Mouse (Mus musculus) testis, postnatal 10 days (tissue): ENCODE results near the gene Rnf186.

ENCODE experiments used
- DNase-seq: peaks from one replicate; pipeline ENCODE4 v3.0.0; 2021; ENCODE audit warnings: low spot score

Rnf186 gene

DNA sequence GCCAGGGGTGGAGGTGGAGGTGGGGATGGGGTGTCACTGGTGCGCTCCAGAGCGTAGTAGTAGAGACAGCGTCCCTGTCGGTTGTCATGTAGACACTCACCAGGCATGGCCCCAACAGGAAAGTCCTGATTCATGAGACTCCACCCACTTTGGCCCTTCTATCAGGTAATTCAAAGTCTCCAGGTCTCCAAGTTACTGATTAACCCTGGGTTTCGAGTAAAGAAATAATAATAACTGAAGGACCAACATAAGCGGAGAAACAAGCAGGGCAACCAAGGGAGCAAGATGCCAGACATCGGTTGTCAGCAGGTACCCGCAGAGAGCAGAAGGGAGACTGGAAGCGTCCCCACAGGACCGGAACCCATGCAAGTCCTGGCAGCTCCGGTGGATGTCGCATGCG, at the start of gene Rnf186:
Rnf186 (plus strand) TSS at position 247 of the 400 bp plus-strand sequence.
- DNase-seq, result no peak

DNA sequence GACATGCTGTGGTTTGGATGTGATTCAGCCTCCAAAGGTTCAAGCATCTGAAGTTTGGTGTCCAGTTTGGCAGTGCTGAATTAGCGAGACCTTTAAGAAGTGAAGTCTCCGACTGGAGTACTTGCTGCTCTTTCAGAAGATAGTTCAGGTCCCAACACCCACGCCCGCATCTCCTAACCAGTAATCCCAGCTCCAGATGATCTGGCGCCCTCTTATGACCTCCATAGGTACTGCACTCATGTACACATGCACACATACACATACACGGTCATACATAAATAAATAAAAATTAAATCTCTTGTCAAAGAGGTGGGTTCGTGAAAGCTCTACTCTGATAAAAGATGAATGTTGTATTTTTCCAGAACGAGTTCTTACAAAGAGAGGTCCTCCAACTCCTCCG, 49.6 kb upstream of the Rnf186 start:
- no peak for DNase-seq

DNA sequence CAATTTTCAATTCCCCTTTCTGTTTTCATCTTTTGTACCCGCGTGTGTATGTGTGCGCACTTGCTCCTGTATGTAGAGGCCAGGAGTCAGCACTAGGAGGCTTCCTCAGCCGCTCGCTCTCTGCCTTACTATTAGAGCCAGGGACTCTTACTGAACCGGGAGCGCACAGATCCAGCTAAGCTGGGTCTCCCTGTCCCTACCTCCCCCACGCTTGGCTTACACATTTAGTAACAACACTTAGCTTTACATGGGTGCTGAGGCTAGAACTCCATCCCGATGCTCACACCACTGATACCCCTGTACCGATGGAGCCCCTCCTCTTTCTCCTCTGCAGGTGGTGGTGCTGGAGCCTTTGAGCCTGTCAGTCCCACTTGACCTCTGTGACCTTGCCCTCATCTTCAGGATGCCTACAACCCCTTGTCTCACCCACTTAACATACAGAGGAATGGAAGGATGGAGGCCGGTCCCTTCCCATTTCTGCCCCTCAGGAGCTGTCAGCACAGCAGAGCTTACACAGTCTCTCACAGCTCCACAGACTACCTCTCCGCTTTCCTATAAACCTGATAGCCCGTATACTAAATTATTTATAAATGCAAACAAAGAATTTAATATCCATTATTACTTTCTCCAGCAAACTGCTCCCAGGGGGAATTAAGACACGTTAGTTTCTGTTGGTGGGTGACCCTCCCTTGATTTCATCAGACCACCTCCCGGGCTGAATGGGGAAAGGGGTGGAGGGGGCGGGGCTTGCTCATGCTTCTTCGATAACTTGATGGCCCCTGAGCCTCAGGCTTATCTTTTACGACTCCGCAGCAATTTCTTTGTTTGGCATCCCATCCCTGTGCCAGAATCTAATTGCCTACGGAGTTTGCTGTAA, 45.4 kb upstream of the Rnf186 start:
- no peak for DNase-seq

DNA sequence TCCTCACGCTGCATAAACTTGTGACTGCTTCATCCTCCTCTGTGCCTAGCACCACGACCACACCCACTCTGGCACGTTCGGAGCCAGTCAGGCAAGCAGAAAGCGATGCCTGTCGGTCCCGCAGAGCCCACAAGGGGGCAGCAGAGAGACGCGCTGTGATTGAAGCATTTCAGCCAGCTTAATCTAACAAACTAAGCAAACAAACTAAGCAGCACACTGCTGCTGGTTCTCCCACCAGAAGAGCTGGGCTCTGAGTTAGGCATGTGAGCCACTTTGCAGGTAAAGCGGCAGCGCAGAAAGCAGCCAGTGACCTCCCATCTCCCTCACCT, 44.8 kb upstream of the Rnf186 start:
- peak; percentile 98 for DNase-seq

DNA sequence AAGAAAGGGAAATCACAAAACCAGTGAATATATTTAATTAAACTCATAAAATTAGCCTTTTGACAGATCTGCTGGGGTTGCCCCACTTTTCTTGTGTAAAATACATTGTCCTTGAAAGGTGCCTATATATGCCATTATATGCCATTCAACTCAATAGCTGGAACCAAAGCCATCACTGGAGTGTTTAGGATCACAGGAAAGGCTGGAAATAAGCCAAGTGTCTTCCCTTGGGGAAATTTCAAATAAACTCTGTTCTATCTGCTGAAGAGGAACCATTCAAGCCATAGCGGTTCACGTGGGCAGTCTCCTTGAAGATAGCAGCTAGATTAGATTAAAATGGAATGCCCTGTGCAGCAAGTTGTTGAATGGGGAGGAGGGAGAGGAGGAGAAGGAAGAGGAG, 41.4 kb upstream of the Rnf186 start:
- DNase-seq, result no peak

GRCm38 (mm10) chr4:138933862-138934261, 33.0 kb upstream of the Rnf186 start:
- DNase-seq, result no peak

GRCm38 (mm10) chr4:138934456-138935145, 32.3 kb upstream of the Rnf186 start:
- DNase-seq, result no peak

GRCm38 (mm10) chr4:138938495-138939269, 28.2 kb upstream of the Rnf186 start:
- DNase-seq, result no peak

GRCm38 (mm10) chr4:138939481-138939880, 27.4 kb upstream of the Rnf186 start:
- DNase-seq, result no peak

DNA sequence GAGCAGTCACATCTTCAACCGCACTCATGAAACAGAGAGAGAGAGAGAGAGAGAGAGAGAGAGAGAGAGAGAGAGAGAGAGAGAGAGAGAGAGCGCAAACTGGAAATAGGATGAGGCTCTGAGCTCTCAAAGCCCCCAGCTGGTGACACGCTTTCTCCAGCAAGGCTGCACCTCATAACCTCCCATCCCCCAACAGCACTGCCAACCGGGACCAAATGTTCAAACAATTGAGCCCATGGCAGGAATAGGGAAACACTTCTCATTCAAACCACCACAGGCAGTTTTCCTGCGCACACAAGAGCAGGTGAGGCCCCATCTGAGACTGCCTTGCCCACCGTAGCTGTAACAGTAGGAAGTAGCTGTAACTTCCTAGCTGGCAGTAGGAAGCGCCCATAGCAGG, 25.5 kb upstream of the Rnf186 start:
- DNase-seq, result no peak

DNA sequence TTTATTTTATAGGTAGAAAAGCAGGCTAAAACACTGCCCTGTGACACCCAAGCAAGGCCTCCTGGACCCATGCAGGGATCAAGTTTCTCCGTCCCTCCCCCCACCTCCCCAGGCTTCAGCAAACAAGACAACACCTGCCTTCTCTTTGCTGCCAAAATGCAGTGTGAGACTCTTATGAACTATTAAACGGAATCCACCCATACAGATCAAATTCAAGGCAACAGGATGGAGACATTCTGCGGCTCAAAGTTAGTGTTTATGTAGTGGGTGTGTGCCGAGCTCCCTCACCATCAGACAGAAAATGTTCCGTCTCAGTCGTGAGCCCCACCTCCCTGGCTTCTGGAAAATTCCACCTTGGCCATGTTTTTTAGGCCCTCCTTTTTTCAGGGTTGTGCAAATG, 24.9 kb upstream of the Rnf186 start:
- DNase-seq, result no peak

GRCm38 (mm10) chr4:138943730-138944129, 23.2 kb upstream of the Rnf186 start:
- DNase-seq, result peak; percentile 91

- DNase-seq, result no peak
Observed at GRCm38 (mm10) chr4:138948257-138948656, 18.7 kb upstream of the Rnf186 start.

GRCm38 (mm10) chr4:138958612-138959011, 8.3 kb upstream of the Rnf186 start:
- no peak for DNase-seq

DNA sequence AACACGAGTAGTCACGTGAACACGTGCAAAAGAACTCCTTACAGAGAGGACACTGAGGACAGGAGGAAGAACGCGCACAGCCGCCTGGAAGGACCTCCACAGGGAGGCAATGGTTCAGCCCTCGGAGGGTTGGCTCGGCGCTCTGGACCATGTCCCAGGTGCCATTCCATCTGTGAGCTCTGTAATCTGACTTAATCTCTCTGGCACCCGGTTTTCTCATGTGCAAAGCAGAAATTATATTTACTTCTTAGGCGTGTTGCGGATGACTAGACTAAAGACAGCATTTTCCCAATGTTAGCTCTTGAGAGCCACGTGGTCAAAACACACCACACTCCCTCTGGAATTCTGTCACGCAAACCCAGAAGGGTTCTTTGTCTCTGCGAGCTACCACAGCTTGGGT, 7.8 kb upstream of the Rnf186 start:
- DNase-seq, result no peak

GRCm38 (mm10) chr4:138959926-138960325, 7.0 kb upstream of the Rnf186 start:
- no peak for DNase-seq

DNA sequence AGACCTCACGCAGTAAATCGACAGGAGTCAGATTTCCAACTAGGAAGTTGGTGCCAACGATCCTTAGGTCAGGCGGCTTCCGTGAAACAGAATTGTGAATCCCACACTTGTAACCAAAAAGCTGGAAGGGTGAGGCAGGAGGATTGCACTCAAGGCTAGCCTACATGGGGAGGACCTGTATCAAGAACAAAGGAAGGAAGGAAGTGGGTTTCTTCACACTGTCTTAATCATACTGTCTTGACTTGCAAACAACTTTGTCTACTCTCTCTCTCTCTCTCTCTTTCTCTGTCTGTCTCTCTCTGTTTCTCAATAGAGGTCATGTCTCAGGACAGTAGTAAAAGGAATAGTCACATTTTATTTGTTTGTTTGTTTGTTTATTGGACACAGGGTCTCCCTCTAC, 4.2 kb upstream of the Rnf186 start:
- DNase-seq, result no peak

GRCm38 (mm10) chr4:138965871-138966270, 1.0 kb upstream of the Rnf186 start:
- DNase-seq, result no peak

DNA sequence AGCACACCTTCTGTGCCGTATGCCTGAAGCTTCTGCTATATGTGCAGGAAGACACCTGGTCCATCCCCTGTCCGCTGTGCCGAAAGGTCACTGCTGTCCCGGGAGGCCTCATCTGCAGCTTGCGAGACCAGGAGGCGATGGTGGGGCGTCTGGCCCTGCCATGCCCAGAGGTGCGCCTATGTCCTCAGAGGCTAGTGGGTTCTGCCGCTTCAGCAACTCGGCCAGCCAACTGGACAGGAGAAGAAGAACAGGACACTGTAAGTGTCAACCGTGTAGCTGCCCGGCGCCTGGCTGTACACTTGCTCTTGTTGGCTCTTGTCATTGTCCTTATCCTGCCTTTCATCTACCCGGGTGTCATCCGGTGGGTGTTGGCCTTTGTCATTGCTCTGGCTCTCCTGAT, 573 bp downstream of the Rnf186 start:
- no peak for DNase-seq

GRCm38 (mm10) chr4:138968772-138969556, 2.1 kb downstream of the Rnf186 start:
- DNase-seq, result no peak

DNA sequence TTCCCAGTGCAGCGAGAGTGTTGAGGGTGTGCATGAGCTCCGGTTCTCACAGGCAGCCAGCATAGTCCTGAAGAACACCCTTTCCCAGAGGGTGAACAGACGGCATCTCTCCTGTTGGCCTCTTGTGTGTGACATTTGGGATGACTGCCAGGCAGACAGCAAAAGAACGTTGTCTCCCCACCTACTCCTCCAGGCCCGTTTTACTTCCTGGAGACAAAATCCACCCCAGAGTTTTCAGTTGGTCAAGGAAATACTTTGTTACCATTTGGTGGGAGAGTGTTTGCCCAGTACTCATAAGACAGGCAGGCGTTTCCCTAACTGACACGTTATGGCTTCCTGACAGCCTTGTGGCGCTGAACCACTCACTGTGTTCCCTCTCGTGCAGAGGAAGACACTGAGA, 2.8 kb downstream of the Rnf186 start:
- peak; percentile 61 for DNase-seq

- DNase-seq, result no peak
Observed at GRCm38 (mm10) chr4:138971371-138971770, 4.5 kb downstream of the Rnf186 start.
